Mouse (Mus musculus) myocyte (in vitro differentiated cells): Measurements from ENCODE around the gene Treml1.

Experiments used
- E2F4 ChIP-seq: IDR thresholded peaks from one replicate; pipeline ENCODE4 v1.6.1; 2011; ENCODE audit warnings: mild to moderate bottlenecking, control low read depth, moderate library complexity; ENCODE audit not compliant: insufficient read depth
- MYOD1 ChIP-seq, 3 experiments: IDR thresholded peaks; one replicate each; pipeline ENCODE4 v1.6.1; 2011; ENCODE audit warnings: control low read depth in 2 of 3, low read depth in 2 of 3, mild to moderate bottlenecking in 2 of 3, moderate library complexity in 1 of 3; ENCODE audit not compliant: insufficient read length in 2 of 3, control insufficient read depth in 1 of 3
- POLR2A ChIP-seq: IDR thresholded peaks from one replicate; pipeline ENCODE4 v1.6.1; 2011; ENCODE audit warnings: low read depth, mild to moderate bottlenecking, control low read depth, moderate library complexity; ENCODE audit not compliant: insufficient read length
- POLR2AphosphoS2 ChIP-seq: IDR thresholded peaks from one replicate; pipeline ENCODE4 v1.6.1; 2011; ENCODE audit warnings: low read depth, control low read depth; ENCODE audit not compliant: insufficient read length
- SRF ChIP-seq: IDR thresholded peaks from one replicate; pipeline ENCODE4 v1.6.1; 2011; ENCODE audit warnings: low read depth; ENCODE audit not compliant: control insufficient read depth, insufficient read length
- TCF12 ChIP-seq: IDR thresholded peaks from one replicate; pipeline ENCODE4 v1.6.1; 2011; ENCODE audit warnings: mild to moderate bottlenecking, control low read depth; ENCODE audit not compliant: poor library complexity, insufficient read depth, severe bottlenecking
- USF1 ChIP-seq: IDR thresholded peaks from one replicate; pipeline ENCODE4 v1.6.1; 2011; ENCODE audit warnings: low read depth, mild to moderate bottlenecking, control low read depth, moderate library complexity

GRCm38 (mm10) chr17:48357892-48358291 lies 1.8 kb upstream of the Treml1 start:
- TF ChIP-seq MYOD1 (IDR thresholded peaks at IDR 0.05; ENCODE audit: control insufficient read depth in 1 of 3, insufficient read length in 2 of 3, low read depth in 2 of 3) (no peak), POLR2A (no peak), POLR2AphosphoS2 (no peak), TCF12 (no peak), SRF (no peak), E2F4 (no peak), USF1 (no peak)
